Mouse (Mus musculus): ENCODE measurements around the gene Spryd7.

DNA sequence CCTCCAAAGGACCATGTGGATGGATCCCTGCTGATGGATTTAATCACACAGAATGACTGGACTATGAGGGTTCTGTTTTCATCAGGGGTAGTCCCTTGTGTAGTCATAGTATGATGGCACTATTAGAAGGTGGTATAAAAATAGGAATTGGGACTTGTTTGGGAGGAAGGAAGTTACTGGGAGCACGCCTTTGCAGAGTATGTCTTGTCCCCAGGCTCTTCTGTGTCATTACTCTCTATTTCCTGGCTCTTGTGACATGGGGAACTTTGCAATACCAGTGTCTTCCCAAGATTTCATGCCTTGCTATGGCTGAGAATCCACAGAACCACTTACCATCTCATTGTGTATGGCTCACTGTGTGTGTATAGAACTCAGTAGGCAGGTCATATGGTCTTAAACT lies 8.1 kb downstream of the Spryd7 start:
- TF ChIP-seq POLR2A (IDR thresholded peaks at IDR 0.05; ENCODE audit: borderline replicate concordance, extremely low read depth, low read depth, low read length) (no peak), CTCF (IDR thresholded peaks at IDR 0.05; ENCODE audit: insufficient read depth, low read length) (no peak)

Data from lung, adult 2 months (tissue).